Mouse (Mus musculus) mouse trophoblast stem cell (cell line): ENCODE results near the gene Gm12845.
"Not testable (repeated sequence)": the region's sequence is repeated elsewhere in the genome, so short reads cannot be mapped to it uniquely, and the experiment has no call there.

Experiments used
- in situ Hi-C, 2 experiments: fragments of 300-500 bp; cut with MseI, MboI; formaldehyde crosslinking; loops; 2 replicates in 1 of 2; 3 replicates in 1 of 2; pipeline ENCODE4 v1.15.1; 2025

Gm12845 gene

DNA sequence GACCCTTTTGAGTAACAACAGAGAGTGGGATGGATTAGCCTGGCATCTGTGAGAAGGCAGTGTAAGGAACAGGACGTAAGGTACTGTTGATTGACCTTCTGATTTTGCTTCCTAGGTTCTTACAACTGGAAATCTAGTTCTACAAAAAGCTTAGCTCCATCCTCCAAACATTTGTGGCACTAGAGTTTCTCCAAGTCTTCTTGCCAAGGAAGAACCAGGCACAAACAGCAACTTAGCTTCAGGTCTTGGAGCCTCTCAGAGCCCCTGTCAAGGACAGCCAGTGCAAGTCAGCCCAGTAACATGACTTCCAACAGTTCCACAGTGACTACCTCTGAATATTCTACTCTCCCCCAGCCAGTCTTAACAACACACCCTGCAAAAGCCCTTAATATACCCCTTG, at the start of gene Gm12845:
Gene Gm12845, plus strand, starts transcription at position 301 of the 400 bp plus-strand sequence.
- in situ Hi-C loops = no loop called here

DNA sequence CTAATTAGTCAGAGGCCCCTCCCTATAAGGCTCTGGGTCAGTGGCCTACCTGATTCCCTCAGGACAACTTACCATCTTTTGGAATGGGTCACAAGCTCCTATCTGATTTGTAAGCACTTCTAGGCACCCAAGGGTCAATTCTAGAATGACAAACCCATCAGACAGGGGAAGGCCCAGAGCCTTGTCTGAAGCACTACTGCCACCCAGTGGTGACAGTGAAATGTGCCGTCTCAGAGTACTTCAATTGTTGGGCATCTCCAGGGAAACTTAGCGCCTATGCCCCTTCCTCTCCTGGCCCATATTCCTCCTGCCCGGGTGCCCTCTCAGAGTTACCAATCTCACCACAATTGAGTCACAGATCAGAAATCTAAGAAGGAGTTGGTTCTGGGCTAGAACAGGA, 47.3 kb upstream of the Gm12845 start:
- in situ Hi-C loops = no loop called here

DNA sequence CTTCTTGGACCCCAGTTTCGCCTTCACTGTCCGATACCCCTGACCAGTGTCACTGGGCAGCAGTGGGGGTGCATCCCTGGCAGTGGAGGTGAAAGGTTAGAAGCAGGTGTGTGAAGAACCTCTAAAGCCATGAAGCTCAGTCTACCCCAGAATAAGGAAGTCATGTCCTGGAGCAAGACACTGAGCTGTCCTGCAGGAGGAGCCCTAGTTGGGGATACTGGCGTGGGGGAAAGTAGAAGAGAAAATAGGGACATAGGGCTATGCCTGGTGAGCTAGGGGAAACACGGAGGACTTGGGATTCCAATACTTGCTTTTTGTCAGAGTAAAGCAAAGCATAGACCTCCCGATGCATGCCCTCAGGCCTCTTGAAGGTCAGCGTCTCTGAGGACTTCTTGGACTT, 43.2 kb upstream of the Gm12845 start:
- in situ Hi-C loops = no loop called here

DNA sequence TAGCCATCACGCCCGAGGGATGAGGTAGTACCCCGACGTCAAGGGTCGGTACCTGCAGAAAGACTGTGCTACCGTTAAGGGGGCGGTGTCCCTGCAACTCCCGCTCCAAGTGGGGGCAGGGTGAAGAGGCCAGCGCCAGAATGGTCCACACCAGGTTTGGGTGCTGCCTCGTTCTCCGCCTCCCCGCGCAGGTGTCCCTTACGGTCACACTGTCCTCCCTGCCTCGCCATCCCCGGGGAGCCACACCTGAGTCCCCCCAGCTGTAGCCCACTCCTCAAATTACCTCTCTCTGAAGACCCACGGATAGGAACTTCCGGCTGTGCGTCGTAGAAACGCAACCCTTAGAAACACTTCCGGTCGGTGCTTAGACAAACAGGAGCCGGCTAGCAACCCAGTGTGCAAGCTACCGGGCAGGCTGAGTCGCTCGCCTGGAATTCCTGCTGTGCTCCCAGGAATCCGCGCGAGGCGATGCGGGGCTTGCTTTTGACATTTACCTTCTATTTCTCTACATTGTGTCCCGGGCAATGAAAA, 42.2 kb upstream of the Gm12845 start, which contains the start of gene Dmap1:
Gene Dmap1, minus strand, starts transcription at position 343 of the 531 bp plus-strand sequence.
- in situ Hi-C loops = no loop called here

DNA sequence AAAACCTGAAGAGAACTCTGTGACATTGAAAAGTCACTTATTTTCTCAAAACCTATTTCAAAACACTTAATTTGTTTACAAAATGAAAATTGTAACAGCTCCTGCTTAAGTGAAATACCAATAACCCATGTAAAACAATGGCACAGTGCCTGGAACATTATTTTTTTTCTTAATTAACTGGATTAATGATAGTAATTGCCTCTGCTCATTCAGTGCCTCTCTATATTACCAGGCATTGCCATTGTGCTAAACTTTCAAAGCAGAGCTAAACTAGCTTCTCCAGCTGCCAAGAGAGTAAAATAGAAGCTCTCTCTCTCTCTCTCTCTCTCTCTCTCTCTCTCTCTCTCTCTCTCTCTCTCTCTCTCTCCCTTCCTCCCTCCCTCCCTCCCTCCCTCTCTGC, 41.7 kb upstream of the Gm12845 start:
- in situ Hi-C loops = no loop called here

DNA sequence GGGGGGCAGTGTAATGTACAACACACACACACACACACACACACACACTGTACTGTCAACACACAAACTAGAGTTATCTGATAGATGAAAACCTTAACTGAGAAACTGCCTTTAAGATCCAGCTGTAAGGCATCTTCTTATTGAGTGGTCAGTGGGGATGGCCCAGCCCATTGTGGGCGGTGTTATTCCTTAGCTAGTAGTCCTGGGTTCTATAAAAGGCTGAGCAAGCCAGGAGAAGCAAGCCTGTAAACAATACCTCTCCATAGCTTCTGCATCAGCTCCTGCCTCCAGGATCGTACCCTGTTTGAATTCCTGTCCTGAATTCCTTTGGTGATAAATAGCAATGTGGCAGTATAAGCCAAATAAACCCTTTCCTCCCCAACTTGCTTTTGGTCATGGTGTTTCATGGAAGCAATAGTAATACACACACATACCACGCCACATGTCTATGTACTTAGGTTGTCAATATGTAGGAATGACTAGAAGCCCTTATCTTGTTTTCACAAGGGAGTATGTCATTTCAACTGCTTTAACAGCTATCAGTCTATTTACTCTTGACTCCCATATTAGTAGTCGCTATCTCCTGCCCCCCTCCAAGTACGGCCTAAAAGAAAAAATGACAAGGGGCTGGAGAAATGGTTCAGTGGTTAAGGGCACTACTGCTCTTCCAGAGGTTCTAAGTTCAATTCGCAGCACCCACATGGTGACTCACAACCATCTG, 41.0 kb upstream of the Gm12845 start:
- in situ Hi-C loops = no loop called here

DNA sequence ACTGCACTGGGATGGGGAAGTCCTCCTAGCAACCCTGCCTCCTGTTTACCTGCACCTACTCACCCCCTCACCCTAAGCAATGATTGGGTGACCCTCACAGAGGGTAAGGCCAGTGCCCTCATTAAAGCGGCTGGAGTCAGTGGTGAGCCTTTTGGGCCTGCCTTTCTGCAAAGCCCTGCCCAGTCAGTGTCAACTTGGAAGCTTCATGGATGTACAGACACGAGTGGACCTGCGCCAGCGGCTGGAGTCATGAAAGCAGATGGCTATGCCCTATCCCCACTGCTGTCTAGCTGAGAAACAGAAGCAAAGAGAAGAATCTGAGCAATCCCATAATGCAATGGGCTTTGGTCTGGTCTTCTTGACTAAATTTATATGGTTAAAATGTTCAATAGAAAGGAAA, 37.9 kb upstream of the Gm12845 start:
- in situ Hi-C loops = no loop called here

DNA sequence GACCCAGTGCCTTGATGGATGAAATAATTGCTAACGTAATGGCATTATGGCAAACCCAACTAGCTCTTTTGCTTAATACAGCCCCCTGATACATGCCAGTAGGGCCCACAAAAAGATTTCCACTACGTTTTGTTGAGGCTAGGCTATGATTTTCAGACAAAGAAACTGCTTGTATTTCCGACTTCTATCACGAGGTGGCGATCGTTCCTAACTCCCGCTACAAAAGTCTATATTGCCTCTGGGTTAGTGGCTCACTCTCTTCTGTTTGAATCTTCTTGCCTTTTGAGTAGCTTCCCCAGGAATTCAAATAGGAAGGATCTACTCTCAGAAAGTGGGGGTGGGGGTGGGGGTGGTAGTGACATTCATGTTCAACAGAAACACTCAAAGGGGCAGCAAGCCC, 18.9 kb upstream of the Gm12845 start:
- in situ Hi-C loops = loop anchor here in 1 of 2 experiments (10.0 kb wide), 1 partner anchor 69 kb away; no protein-coding TSS in a partner anchor

DNA sequence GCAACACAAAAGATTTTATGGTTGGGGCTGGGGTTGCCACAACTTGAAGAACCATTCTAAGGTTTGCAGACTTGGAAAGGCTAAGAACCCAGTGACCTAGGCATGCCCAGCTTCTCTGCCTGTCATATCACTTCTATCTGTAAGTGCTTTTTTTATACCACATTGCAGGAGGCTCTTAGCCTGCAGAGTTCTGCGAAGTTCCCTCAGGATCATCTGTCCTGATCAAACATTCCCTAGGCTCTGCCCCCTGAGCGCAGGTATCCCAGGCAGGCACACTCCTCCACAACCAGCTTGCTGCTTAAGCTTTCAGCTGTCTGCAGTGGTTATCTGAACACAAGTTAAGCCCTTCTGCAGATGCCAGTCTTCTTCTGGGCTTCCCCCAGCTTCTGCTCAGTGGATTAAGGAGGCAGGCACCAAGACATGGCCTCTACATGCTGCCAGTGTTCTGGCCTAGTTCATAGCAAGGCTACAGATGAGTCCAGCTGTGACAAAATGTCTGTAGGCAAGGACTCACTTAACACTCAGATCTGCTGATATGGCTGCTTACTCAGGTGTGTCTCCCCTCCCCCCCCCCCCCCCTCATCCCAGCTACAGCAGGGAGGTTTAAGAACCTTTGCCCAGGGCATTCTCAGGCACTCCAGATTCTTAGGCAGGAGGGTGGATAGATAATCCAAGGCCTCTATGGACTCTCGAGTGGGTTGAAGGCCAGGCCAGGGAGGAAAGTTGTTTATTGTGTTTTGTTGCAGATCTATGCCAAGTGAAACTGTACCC, 15.2 kb upstream of the Gm12845 start:
- in situ Hi-C loops = loop anchor here in 1 of 2 experiments (10.0 kb wide), 1 partner anchor 66 kb away; no protein-coding TSS in a partner anchor

DNA sequence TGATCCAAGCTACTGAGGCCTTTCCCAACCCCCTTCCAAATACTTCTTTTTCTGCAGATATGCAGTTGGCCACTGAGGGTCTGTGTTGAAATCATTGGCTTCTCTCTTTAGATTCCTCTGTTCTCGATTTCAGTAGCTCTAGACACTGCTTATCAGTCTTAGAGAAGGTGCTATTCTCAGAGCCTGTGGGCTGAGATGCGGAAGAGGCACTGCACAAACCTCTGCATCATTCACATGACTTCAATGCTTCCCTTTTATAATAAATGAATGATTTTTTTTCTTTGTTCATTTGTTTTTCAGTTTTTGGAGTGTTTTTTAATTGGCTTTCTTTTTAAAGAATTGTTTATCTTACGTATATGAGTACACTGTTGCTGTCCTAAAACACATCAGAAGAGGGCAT, 11.9 kb upstream of the Gm12845 start:
- in situ Hi-C loops = no loop called here

DNA sequence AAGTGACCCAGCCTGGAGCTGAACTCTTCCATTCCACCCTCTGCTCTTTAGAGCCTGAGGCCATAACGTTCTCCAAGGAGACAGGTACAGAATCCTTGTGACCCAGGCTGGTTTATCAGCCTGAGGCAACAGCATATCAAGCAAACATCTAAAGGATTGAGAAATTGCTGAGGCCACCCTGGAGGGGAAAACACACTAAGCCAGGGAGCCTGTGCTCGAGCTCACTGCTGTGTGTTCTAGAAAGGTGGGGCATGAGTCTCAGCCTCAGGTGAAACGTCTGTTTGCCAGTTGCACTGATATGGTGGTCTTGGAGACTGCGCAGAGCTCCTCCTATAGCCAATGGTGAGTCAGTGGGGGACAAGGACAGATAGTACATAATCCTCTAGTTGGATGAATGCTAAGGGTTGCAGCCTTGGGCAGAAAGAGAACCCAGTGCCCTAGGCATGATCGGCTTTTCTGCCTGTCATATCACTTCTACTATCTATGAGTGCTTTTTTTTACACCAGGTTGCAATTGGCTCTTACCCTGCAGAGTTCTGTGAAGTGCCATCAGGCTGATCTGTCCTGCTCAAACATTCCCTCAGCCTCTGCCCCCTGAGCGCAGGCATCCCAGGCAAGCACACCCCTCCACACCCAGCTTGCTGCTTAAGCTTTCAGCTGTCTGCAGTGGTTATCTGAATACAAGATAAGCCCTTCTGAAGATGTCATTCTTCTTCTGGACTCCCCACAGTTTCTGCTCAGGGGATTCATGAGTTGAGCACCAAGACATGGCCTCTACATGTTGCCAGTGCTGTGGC, 10.7 kb upstream of the Gm12845 start:
- in situ Hi-C loops = no loop called here

DNA sequence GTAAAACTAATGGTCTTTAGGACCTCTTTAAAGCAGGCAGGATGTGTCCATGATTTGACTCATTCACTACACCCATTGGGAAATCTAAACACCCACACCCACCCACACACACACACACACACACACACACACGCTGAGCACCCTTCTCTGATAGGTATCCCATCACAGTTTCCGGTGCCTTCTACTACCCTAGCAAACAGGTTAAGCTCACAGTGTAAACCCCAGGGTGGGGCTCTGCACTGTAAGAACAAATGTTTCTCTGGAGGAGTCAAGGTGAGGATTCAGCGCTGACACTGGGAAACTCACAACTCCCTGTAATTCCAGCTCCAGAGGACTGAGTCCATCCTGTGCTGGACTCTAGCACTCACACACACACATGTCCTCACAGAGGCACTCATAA, 7.7 kb downstream of the Gm12845 start:
- in situ Hi-C loops = no loop called here

DNA sequence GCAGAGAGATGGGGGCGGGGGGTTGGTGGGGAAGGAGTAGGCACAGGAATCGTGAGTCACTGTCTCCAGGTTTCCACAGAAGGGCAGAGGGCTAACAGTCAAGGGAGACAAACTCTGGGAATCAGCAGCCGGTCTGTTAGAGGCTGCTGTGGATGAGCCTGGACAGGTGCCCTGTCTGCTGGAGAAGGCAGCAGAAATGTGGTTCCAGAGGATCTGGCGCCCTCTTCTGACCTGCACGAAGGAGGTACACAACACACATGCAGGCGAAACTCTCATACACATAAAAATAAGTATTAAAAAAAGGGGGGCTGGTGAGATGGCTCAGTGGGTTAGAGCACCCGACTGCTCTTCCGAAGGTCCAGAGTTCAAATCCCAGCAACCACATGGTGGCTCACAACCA, 13.3 kb downstream of the Gm12845 start:
- in situ Hi-C loops = no loop called here

DNA sequence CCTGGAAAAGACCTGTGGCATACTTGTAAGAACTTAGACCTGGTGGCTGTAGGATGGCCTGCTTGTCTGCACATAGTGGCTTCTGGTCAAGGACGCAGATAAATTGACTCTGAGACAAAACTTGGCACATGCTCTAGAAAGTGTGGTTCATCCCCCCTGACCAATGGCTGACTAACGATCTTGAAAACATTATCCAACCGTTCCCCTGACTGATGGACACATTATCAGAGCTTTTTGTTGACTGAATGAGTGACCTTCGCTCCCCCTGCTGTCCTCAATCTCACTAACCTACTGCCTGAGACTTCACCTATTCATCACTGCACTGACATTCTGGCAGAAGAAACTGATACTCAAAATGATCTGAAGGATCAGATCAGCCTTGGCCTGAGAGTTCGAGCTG, 28.3 kb downstream of the Gm12845 start:
- in situ Hi-C loops = not testable (repeated sequence)

DNA sequence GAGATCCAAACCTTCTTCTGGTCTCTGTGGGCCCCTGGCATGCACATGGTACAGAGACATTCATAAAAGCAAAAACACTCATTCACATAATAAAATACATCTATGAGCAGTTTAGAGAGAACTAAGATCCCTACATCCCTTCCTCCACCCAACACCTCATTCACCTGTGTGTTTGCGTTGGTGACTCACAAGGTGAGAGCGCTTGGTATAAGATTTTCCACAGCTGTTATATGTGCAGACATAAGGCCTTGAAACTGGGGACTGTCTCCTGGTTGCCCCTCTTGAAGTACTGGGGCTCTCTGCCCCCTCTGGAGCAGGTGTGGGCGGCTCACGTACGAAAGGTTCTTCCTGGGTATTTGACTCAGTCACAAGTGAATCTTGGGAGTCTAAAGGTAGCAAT, 35.9 kb downstream of the Gm12845 start:
- in situ Hi-C loops = no loop called here

DNA sequence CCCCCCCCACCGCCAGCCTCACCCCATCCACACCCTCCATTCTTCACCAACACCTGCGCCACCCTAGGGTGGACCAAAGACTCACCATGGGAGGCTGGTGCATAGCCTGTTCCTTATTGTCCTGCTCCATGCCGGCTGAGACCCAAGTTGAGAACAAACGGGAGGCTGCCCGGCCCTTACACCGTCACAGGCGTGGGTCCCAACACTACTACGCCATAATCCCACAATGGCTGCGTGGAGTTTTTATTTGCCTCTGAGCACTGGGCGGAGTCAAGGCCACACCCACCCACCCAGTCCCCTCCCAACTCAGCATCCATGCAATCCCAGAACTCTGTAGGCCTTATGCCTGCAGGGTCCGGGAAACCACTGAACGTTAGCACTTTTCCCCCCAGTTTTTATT, 41.2 kb downstream of the Gm12845 start, which contains the start of gene Klf17:
Gene Klf17, minus strand, starts transcription at position 233 of the 400 bp plus-strand sequence.
- in situ Hi-C loops = no loop called here

DNA sequence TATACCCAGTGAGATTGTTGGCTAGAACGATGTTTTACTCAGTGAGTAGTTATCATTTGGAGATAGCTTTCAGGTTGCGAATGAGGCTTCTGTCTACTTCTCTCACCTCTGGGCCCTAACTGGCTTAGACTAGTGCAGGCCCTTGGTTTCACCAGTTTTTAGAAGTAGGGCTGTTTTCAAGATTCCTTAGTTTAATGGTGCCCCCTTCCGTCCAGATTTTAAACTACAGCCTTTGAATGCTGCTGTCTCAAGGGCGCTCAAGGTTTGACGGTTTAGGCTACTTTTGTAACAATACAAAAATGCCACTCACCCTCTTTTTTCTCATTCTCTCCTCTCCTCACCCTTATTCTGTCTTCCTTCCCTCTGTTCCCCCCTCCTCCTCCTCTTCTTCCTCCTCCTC, 46.7 kb downstream of the Gm12845 start:
- in situ Hi-C loops = loop anchor here in 1 of 2 experiments (10.0 kb wide), 1 partner anchor 66 kb away; no protein-coding TSS in a partner anchor

DNA sequence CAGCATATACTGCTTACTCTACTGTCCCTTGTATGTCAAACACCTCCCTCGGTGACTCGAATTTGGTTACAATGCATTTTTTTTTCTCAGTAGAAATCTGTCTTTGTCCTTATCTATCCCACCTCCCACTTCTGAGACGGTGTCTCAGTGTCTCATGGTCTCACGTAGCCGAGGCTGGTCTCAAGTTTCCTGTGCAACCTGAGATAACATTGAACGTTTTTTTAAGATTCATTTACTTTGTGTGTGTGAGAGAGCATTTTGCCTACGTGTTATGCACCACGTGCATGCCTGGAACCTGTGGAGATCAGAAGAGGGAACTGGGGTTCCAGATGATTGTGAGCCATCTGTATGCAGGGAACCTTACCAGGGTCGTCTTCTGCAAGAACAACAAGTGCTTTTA, 48.7 kb downstream of the Gm12845 start:
- in situ Hi-C loops = loop anchor here in 1 of 2 experiments (10.0 kb wide), 1 partner anchor 68 kb away; no protein-coding TSS in a partner anchor
